Mouse (Mus musculus) cortical plate, adult 2 months (tissue): ENCODE data around the gene Rsc1a1. TPM values are rescaled to one million over a fixed set of nuclear protein-coding genes. Genes with fewer than 3 reads are reported as not detected.

ENCODE experiments used
- H3K27ac ChIP-seq: fragments of 200-500 bp; 2 replicates; pipeline ENCODE4 v1.5.1; 2012; ENCODE audit warnings: low read length, control low read depth, inconsistent platforms; ENCODE audit not compliant: insufficient read depth
- H3K4me1 ChIP-seq: fragments of 200-500 bp; 2 replicates; pipeline ENCODE4 v1.6.1; 2011; ENCODE audit warnings: low read length; ENCODE audit not compliant: control insufficient read depth, insufficient read depth
- H3K4me3 ChIP-seq: fragments of 200-500 bp; 2 replicates; pipeline ENCODE4 v1.5.1; 2011; ENCODE audit warnings: mild to moderate bottlenecking, low read length, control low read depth; ENCODE audit not compliant: insufficient read depth
- CTCF ChIP-seq: fragments of 200-500 bp; IDR thresholded peaks from 2 replicates; pipeline ENCODE4 v1.5.1; 2011; ENCODE audit warnings: mild to moderate bottlenecking, control low read depth, low read length; ENCODE audit not compliant: insufficient read depth; ENCODE audit errors: extremely low read depth
- POLR2A ChIP-seq: fragments of 200-500 bp; IDR thresholded peaks from 2 replicates; pipeline ENCODE4 v1.6.1; 2011; ENCODE audit warnings: mild to moderate bottlenecking, low read length, control low read depth; ENCODE audit not compliant: insufficient read depth; ENCODE audit errors: extremely low read depth
- polyA plus RNA-seq: library from polyadenylated mRNA; depleted of rRNA; stranded (reverse); fragments of >200 nt; gene quantifications from 2 replicates; pipeline ENCODE4 v1.2.3, GENCODE M21; 2012

Rsc1a1 gene
- polyA plus RNA-seq, 1 experiment = 7.8 TPM

DNA sequence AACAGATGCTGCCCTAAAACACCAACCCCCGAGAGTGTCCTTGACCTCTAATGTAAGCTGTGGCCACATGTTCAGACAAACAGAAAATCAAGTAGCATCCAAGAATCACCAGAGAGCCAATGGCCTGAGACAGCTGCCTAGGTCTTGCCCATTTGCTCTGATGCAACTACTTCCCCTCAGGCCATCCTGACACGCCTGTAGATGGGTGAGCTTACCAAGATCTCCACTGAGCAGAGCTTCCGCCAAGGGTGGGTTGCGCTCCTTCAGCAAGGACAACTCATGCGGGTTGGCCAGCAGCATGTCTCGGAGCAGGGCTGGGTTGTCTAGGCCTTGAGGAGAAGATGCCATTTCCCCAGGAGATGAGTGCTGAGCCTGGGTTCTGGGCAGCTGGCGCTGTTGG lies 22.6 kb upstream of the Rsc1a1 start:
- TF ChIP-seq CTCF = no peak
- no peak for TF ChIP-seq POLR2A
- no peaks in the 10 kb centered on the region; the same call in 1 of the 2 replicates for H3K4me1 ChIP-seq
- H3K27ac ChIP-seq = no peak overlapping the region
- H3K4me3 ChIP-seq = no peak overlapping the region

GRCm38 (mm10) chr4:141705331-141705730 lies 19.9 kb upstream of the Rsc1a1 start:
- Histone ChIP-seq H3K4me1 (no peaks in the 10 kb centered on the region; the same call in 1 of the 2 replicates), H3K4me3 (no peak overlapping the region), H3K27ac (no peak overlapping the region; the same call in 1 of the 2 replicates)
- TF ChIP-seq CTCF (no peak), POLR2A (no peak)

DNA sequence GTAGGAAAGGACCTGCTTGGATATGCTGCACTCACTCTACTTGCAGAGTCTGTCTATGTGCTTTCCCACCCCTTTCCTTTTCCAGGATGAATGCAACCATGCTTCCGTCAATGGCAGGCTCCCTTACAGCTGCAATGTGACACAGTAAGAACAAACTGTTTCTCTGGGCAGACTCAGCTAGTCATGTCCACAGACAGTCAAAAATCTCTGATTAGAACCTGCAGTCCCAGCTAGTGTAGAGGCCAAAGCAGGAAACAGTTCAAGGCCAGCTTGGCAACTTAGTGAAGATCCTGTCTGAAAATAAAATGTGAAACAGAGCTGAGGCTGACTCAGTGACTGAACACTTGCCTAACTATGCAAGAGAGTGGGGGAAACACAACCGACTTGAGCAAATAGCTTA lies 19.2 kb upstream of the Rsc1a1 start:
- TF ChIP-seq POLR2A = no peak
- TF ChIP-seq CTCF = no peak
- H3K4me1 ChIP-seq = no peaks in the 10 kb centered on the region; the same call in 1 of the 2 replicates
- H3K27ac ChIP-seq = no peak overlapping the region
- no peak overlapping the region for H3K4me3 ChIP-seq

- no peaks in the 10 kb centered on the region for H3K4me1 ChIP-seq
- no peak overlapping the region for H3K4me3 ChIP-seq
- no peak overlapping the region for H3K27ac ChIP-seq
- TF ChIP-seq CTCF (no peak), POLR2A (no peak)
Observed at GRCm38 (mm10) chr4:141694719-141695118, 9.3 kb upstream of the Rsc1a1 start.

DNA sequence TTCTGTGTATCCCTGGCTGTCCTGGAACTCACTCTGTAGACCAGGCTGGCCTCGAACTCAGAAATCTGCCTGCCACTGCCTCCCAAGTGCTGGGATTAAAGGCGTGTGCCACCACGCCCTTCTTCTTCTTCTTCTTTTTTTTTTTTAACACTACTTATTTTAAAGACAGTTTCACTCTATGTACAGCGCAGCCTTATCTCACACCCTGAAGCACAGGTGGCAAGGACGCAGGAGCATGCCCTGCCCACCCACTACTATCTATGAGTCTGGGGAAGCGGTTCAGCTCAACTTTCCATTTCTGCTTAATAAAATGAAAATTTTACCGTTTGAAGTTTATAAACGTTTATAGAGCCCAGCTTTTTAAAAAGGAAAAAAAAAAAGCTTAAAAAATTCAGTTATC lies 3.1 kb upstream of the Rsc1a1 start:
- no peak overlapping the region for H3K27ac ChIP-seq
- no peak overlapping the region for H3K4me3 ChIP-seq
- TF ChIP-seq POLR2A = no peak
- TF ChIP-seq CTCF = no peak
- H3K4me1 ChIP-seq = peaks cover 3% of the 10 kb centered on the region; the same call in 1 of the 2 replicates

- Histone ChIP-seq H3K4me1 (peaks cover 3% of the 10 kb centered on the region; the same call in 1 of the 2 replicates), H3K4me3 (no peak overlapping the region), H3K27ac (no peak overlapping the region)
- no peak for TF ChIP-seq POLR2A
- no peak for TF ChIP-seq CTCF
Observed at GRCm38 (mm10) chr4:141686525-141686924, 1.1 kb upstream of the Rsc1a1 start.

DNA sequence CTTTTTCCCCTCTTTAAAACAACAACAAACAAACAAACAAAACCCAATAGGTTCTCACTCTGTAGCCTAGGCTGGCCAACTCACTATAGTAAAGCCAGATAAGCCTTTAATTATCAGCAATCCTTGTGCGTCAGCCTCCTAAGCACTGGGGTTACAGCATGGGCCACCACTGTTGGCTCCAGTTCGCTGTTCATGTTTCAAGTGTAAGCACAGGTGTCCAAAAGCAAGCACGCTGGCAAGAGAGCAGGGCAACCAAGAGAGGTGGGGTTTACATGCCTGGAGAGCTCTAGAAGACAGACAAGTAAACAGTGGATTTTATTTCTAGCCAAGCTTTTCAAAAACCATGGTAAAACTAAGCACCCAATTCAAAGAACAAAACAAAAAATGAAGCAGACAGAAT lies 694 bp upstream of the Rsc1a1 start:
- TF ChIP-seq CTCF = no peak
- TF ChIP-seq POLR2A = no peak
- Histone ChIP-seq H3K4me3 (no peak overlapping the region), H3K4me1 (peaks cover 3% of the 10 kb centered on the region; the same call in 1 of the 2 replicates), H3K27ac (no peak overlapping the region)

GRCm38 (mm10) chr4:141682706-141683230 lies 2.6 kb downstream of the Rsc1a1 start:
- TF ChIP-seq CTCF (no peak), POLR2A (no peak)
- no peak overlapping the region for H3K4me3 ChIP-seq
- no peak overlapping the region for H3K27ac ChIP-seq
- H3K4me1 ChIP-seq = peaks cover 3% of the 10 kb centered on the region; the same call in 1 of the 2 replicates

DNA sequence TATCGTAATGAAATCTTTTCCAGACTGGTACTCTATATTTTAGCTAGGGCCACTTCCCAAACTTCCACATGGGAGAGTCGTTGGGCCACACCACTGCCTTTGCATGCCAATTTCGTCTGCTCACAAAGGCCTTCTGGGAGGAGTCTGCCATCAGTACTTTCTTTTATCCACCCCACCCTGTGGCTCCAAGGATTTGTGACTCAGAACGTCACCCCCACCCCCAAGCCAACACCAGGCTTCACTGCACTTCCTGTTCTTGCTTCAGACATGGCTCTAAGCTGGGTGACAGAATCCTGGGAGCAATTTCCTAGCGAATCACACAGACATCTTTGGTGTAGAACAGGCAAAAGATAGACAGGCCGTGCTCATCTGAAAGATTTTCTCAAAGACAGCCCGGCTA lies 3.6 kb downstream of the Rsc1a1 start:
- peaks cover 3% of the 10 kb centered on the region; the same call in 1 of the 2 replicates for H3K4me1 ChIP-seq
- no peak for TF ChIP-seq POLR2A
- no peak for TF ChIP-seq CTCF
- H3K4me3 ChIP-seq = no peak overlapping the region
- H3K27ac ChIP-seq = no peak overlapping the region

GRCm38 (mm10) chr4:141680892-141681291 lies 4.5 kb downstream of the Rsc1a1 start:
- Histone ChIP-seq H3K4me1 (no peaks in the 10 kb centered on the region), H3K4me3 (no peak overlapping the region), H3K27ac (no peak overlapping the region)
- TF ChIP-seq POLR2A = no peak

DNA sequence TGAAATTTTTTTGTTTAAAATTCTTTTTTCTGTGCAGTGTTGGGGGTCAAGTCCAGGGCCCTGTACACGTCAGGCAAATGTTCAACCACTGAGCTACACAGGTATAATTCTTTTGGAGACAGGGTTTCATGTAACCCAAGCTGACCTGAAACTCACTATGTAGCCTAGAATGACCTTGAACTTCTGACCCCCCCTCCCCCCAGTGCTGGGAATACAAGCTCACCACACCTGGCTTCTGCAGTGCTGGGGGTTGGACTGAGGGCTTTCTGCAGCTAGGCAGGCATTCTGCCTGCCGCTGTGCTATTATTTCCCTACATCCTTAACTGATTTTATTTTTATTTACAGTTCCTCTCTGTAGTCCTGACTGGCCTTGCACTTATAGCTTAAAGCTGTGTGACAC lies 6.4 kb downstream of the Rsc1a1 start:
- no peak overlapping the region for H3K4me3 ChIP-seq
- TF ChIP-seq CTCF (no peak), POLR2A (no peak)
- no peak overlapping the region for H3K27ac ChIP-seq
- no peaks in the 10 kb centered on the region for H3K4me1 ChIP-seq
